Mouse (Mus musculus): ENCODE data around the gene Ndufs1. TPM values are rescaled to one million over a fixed set of nuclear protein-coding genes. Genes with fewer than 3 reads are reported as not detected.
"Not testable (repeated sequence)": the region's sequence is repeated elsewhere in the genome, so short reads cannot be mapped to it uniquely, and the experiment has no call there.

Ndufs1 gene
- polyA plus RNA-seq, 1 experiment from 2014 or later, result 102 TPM

- no peak overlapping the region for H3K9ac ChIP-seq (replicated peaks)
- TF ChIP-seq EP300 (IDR thresholded peaks at IDR 0.05; ENCODE audit: low read depth), result no peak
- no peak for TF ChIP-seq CTCF (IDR thresholded peaks at IDR 0.05; ENCODE audit: low read depth)
- no peak overlapping the region for H3K4me2 ChIP-seq (ENCODE audit: low read depth, low read length)
- no peak overlapping the region for H3K27ac ChIP-seq (ENCODE audit: low read depth)
- H3K4me3 ChIP-seq (ENCODE audit: low read depth, low read length), result no peak overlapping the region
- H3K27me3 ChIP-seq (ENCODE audit: insufficient read depth, low read length), result no peaks in the 10 kb centered on the region
- H3K4me1 ChIP-seq (ENCODE audit: insufficient read depth), result peaks cover 20% of the 10 kb centered on the region
- ATAC-seq (no peak), DNase-seq (no peak)
- H3K9me3 ChIP-seq (ENCODE audit: low read length), result no peaks in the 10 kb centered on the region
- peaks cover 22% of the 10 kb centered on the region for H3K36me3 ChIP-seq (replicated peaks; ENCODE audit: insufficient read depth, low read length)
- WGBS (ENCODE audit: insufficient replicate concordance), result 90% methylated on average over 4 of the region's 4 CpGs
Measured at GRCm38 (mm10) chr1:63180122-63180521, 3.5 kb upstream of the Ndufs1 start.

GRCm38 (mm10) chr1:63178308-63178707 lies 1.7 kb upstream of the Ndufs1 start:
- Histone ChIP-seq H3K4me3 (ENCODE audit: low read depth, low read length) (peak overlapping the region; percentile 76), H3K27ac (ENCODE audit: low read depth) (peak overlapping the region; percentile 88; the same call in 1 of the 2 replicates), H3K9ac (replicated peaks) (peak overlapping the region; percentile 85), H3K4me1 (ENCODE audit: insufficient read depth) (peaks cover 25% of the 10 kb centered on the region), H3K36me3 (replicated peaks; ENCODE audit: insufficient read depth, low read length) (peaks cover 22% of the 10 kb centered on the region), H3K27me3 (ENCODE audit: insufficient read depth, low read length) (no peaks in the 10 kb centered on the region), H3K9me3 (ENCODE audit: low read length) (no peaks in the 10 kb centered on the region), H3K4me2 (ENCODE audit: low read depth, low read length) (peak overlapping the region; percentile 77)
- no peak for DNase-seq
- no peak for TF ChIP-seq EP300 (IDR thresholded peaks at IDR 0.05; ENCODE audit: low read depth)
- TF ChIP-seq CTCF (IDR thresholded peaks at IDR 0.05; ENCODE audit: low read depth), result no peak
- no peak for ATAC-seq
- WGBS (ENCODE audit: insufficient replicate concordance), result 52% methylated on average over 3 of the region's 3 CpGs

- Histone ChIP-seq H3K36me3 (replicated peaks; ENCODE audit: insufficient read depth, low read length) (peaks cover 29% of the 10 kb centered on the region), H3K4me1 (ENCODE audit: insufficient read depth) (peaks cover 25% of the 10 kb centered on the region), H3K9me3 (ENCODE audit: low read length) (no peaks in the 10 kb centered on the region), H3K27ac (ENCODE audit: low read depth) (peak overlapping the region; percentile 88), H3K4me3 (ENCODE audit: low read depth, low read length) (peak overlapping the region; percentile 76), H3K4me2 (ENCODE audit: low read depth, low read length) (peak overlapping the region; percentile 77), H3K9ac (replicated peaks) (peak overlapping the region; percentile 85), H3K27me3 (ENCODE audit: insufficient read depth, low read length) (no peaks in the 10 kb centered on the region)
- no peak for DNase-seq
- ATAC-seq, result peak; percentile 36
- TF ChIP-seq CTCF (IDR thresholded peaks at IDR 0.05; ENCODE audit: low read depth) (no peak), EP300 (IDR thresholded peaks at IDR 0.05; ENCODE audit: low read depth) (no peak)
- WGBS (ENCODE audit: insufficient replicate concordance), result 2% methylated on average over 14 of the region's 14 CpGs
Measured at GRCm38 (mm10) chr1:63176259-63176603, 402 bp downstream of the Ndufs1 start.

GRCm38 (mm10) chr1:63175853-63176252 lies 780 bp downstream of the Ndufs1 start:
- peak overlapping the region; percentile 76 for H3K4me3 ChIP-seq (ENCODE audit: low read depth, low read length)
- TF ChIP-seq EP300 (IDR thresholded peaks at IDR 0.05; ENCODE audit: low read depth) (no peak), CTCF (IDR thresholded peaks at IDR 0.05; ENCODE audit: low read depth) (no peak)
- H3K27me3 ChIP-seq (ENCODE audit: insufficient read depth, low read length), result no peaks in the 10 kb centered on the region
- peak; percentile 39 for DNase-seq
- H3K9me3 ChIP-seq (ENCODE audit: low read length), result no peaks in the 10 kb centered on the region
- H3K9ac ChIP-seq (replicated peaks), result peak overlapping the region; percentile 85
- peaks cover 32% of the 10 kb centered on the region for H3K36me3 ChIP-seq (replicated peaks; ENCODE audit: insufficient read depth, low read length)
- peak overlapping the region; percentile 88 for H3K27ac ChIP-seq (ENCODE audit: low read depth)
- peaks cover 25% of the 10 kb centered on the region for H3K4me1 ChIP-seq (ENCODE audit: insufficient read depth)
- WGBS (ENCODE audit: insufficient replicate concordance), result 4% methylated on average over 11 of the region's 11 CpGs
- H3K4me2 ChIP-seq (ENCODE audit: low read depth, low read length), result peak overlapping the region; percentile 77
- ATAC-seq, result no peak

DNA sequence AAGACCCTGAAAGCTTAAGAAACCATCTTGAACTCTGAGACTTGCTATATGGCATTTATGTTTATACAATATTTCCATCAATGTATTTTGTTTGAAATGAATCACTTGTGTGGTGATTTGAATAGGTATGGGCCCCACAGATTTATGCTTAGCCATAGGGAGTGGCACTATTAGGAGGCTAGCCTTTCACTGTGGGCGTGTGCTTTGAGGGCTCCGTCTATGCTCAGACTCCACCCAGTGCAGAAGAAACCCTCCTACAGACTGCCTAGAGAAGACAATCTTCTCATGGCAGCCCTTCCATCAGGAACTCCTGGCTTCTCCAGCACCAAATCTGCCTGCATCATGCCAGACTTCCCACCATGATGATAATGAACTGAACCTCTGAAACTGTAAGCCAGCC lies 8.0 kb downstream of the Ndufs1 start:
- ATAC-seq (no peak), DNase-seq (no peak)
- no peak overlapping the region for H3K4me2 ChIP-seq (ENCODE audit: low read depth, low read length)
- H3K27ac ChIP-seq (ENCODE audit: low read depth), result no peak overlapping the region
- no peak overlapping the region for H3K9ac ChIP-seq (replicated peaks)
- no peaks in the 10 kb centered on the region for H3K9me3 ChIP-seq (ENCODE audit: low read length)
- no peaks in the 10 kb centered on the region for H3K27me3 ChIP-seq (ENCODE audit: insufficient read depth, low read length)
- H3K4me1 ChIP-seq (ENCODE audit: insufficient read depth), result no peaks in the 10 kb centered on the region
- H3K4me3 ChIP-seq (ENCODE audit: low read depth, low read length), result no peak overlapping the region
- peaks cover 58% of the 10 kb centered on the region for H3K36me3 ChIP-seq (replicated peaks; ENCODE audit: insufficient read depth, low read length)
- WGBS (ENCODE audit: insufficient replicate concordance), result 59% methylated on average over 2 of the region's 2 CpGs
- TF ChIP-seq EP300 (IDR thresholded peaks at IDR 0.05; ENCODE audit: low read depth) (no peak), CTCF (IDR thresholded peaks at IDR 0.05; ENCODE audit: low read depth) (no peak)

DNA sequence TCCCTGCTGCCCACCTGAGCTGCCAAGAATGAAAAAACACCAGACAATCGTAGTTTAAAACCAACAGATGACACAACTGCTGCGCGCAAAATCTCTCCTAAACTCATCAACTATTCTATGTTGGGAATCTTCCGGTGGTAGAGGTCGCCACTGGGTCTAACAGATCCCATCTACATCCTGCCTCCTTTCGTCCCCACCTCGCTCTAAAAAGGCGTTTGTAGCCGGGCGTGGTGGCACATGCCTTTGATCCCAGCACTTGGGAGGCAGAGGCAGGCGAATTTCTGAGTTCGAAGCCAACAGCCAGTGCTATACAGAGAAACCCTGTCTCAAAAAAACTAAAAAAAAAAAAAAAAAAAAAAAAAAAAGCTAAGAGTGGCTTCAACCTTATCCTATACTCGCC lies 36.4 kb downstream of the Ndufs1 start:
- Histone ChIP-seq H3K4me3 (ENCODE audit: low read depth, low read length) (no peak overlapping the region), H3K27ac (ENCODE audit: low read depth) (no peak overlapping the region), H3K9ac (replicated peaks) (no peak overlapping the region), H3K9me3 (ENCODE audit: low read length) (no peaks in the 10 kb centered on the region), H3K4me2 (ENCODE audit: low read depth, low read length) (no peak overlapping the region), H3K27me3 (ENCODE audit: insufficient read depth, low read length) (no peaks in the 10 kb centered on the region), H3K4me1 (ENCODE audit: insufficient read depth) (no peaks in the 10 kb centered on the region), H3K36me3 (replicated peaks; ENCODE audit: insufficient read depth, low read length) (peaks cover 29% of the 10 kb centered on the region)
- ATAC-seq (no peak), DNase-seq (no peak)
- TF ChIP-seq CTCF (IDR thresholded peaks at IDR 0.05; ENCODE audit: low read depth), result no peak
- TF ChIP-seq EP300 (IDR thresholded peaks at IDR 0.05; ENCODE audit: low read depth), result no peak
- WGBS (ENCODE audit: insufficient replicate concordance), result 86% methylated on average over 13 of the region's 13 CpGs

GRCm38 (mm10) chr1:63138586-63138985 lies 38.0 kb downstream of the Ndufs1 start:
- not testable (repeated sequence) for H3K4me3 ChIP-seq (ENCODE audit: low read depth, low read length); H3K4me2 ChIP-seq (ENCODE audit: low read depth, low read length); H3K4me1 ChIP-seq (ENCODE audit: insufficient read depth); ATAC-seq; H3K27ac ChIP-seq (ENCODE audit: low read depth); H3K27me3 ChIP-seq (ENCODE audit: insufficient read depth, low read length); H3K9ac ChIP-seq (replicated peaks); DNase-seq; H3K9me3 ChIP-seq (ENCODE audit: low read length)
- 54% methylated on average over 1 of the region's 1 CpGs for WGBS (ENCODE audit: insufficient replicate concordance)
- H3K36me3 ChIP-seq (replicated peaks; ENCODE audit: insufficient read depth, low read length), result peaks cover 17% of the 10 kb centered on the region
